Mouse (Mus musculus) lung, adult 2 months (tissue): Measurements from ENCODE around the gene Xrn1. TPM values are rescaled to one million over a fixed set of nuclear protein-coding genes. Genes with fewer than 3 reads are reported as not detected.
"Not testable (repeated sequence)": the region's sequence is repeated elsewhere in the genome, so short reads cannot be mapped to it uniquely, and the experiment has no call there.

Source experiments
- DNase-seq: peaks from one replicate; pipeline ENCODE4 v3.0.0; 2022
- H3K4me1 ChIP-seq: fragments of 200-500 bp; 2 replicates; pipeline ENCODE4 v1.6.1; 2011; ENCODE audit warnings: low read length; ENCODE audit not compliant: control insufficient read depth, insufficient read depth
- H3K4me3 ChIP-seq: fragments of 200-500 bp; replicated peaks from 2 replicates; pipeline ENCODE3; 2011; ENCODE audit warnings: low read depth, mild to moderate bottlenecking, control low read depth, low read length; ENCODE audit errors: extremely low read depth
- CTCF ChIP-seq: fragments of 200-500 bp; IDR thresholded peaks from 2 replicates; pipeline ENCODE4 v1.5.1; 2011; ENCODE audit warnings: mild to moderate bottlenecking, low read length, control low read depth; ENCODE audit not compliant: insufficient read depth
- POLR2A ChIP-seq: fragments of 200-500 bp; IDR thresholded peaks from 2 replicates; pipeline ENCODE4 v1.6.1; 2011; ENCODE audit warnings: low read depth, mild to moderate bottlenecking, control low read depth, low read length, borderline replicate concordance; ENCODE audit errors: extremely low read depth
- WGBS: fragments of 180-500 bp; shearing (Covaris S2); methylation state at CpG from one replicate; pipeline ENCODE4 v1.1.7; 2018; 5-methylcytosine and 5-hydroxymethylcytosine counted together
- polyA plus RNA-seq: library from polyadenylated mRNA; depleted of rRNA; stranded (reverse); fragments of >200 nt; gene quantifications from 2 replicates; pipeline ENCODE4 v1.2.3, GENCODE M21; 2012; rRNA removed

Gene Xrn1
- polyA plus RNA-seq, 1 experiment = 5.7 TPM

DNA sequence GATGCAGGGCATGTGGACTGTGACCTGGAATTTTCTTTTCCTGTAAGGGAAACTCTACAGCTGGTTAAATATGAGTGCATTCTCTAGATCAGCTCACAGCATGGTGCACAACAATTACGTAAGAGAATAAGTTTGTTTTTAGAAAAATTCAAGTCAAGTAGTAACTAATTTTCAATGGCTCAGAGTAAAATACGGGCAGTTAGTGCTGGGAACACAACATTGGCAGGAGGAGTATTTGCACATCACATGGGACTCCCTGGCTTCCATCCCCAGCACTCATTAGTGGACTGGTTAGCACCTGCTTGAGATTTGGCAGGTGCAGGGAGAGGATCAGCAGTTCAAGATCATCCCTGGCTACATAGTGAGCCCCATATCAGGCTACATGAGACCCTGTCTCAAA is 133.1 kb downstream of the Xrn1 start:
- 82% methylated on average over 2 of the region's 2 CpGs for WGBS
- TF ChIP-seq POLR2A (no peak), CTCF (no peak)
- no peak for DNase-seq

DNA sequence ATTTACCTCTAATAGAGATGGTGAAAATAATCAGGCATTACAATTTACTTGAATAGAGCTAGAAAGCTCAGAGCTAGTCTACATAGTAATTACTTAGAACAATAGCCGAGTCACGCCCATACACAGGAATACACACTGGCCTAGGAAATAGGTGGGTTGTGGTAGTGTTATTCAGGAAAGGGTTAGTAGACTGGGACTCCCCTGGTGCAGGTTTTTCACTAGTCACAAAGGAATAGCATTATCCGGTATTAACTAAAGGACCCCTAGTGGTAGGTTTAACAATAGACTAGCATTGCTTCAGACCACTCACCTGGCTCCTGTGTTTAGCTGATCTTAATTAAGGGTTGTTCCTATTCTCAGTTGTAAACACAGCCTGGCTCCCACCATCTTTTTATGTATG is 133.9 kb downstream of the Xrn1 start:
- not testable (repeated sequence) for DNase-seq, H3K4me3 ChIP-seq, H3K4me1 ChIP-seq
- 78% methylated on average over 3 of the region's 3 CpGs for WGBS

More for the DNA sequence above, 133.1 kb downstream of the Xrn1 start:
- no peaks in the 10 kb centered on the region for H3K4me1 ChIP-seq
- H3K4me3 ChIP-seq = no peak overlapping the region

GRCm38 (mm10) chr9:96092637-96093036 is 138.1 kb downstream of the Xrn1 start:
- WGBS = 87% methylated on average over 10 of the region's 10 CpGs
- not testable (repeated sequence) for H3K4me1 ChIP-seq, DNase-seq, H3K4me3 ChIP-seq

- H3K4me1 ChIP-seq = no peaks in the 10 kb centered on the region
- H3K4me3 ChIP-seq = no peak overlapping the region
- WGBS = 90% methylated on average over 1 of the region's 1 CpGs
- DNase-seq = no peak
- TF ChIP-seq CTCF = no peak
Observed at GRCm38 (mm10) chr9:96093221-96093620, 138.7 kb downstream of the Xrn1 start.

DNA sequence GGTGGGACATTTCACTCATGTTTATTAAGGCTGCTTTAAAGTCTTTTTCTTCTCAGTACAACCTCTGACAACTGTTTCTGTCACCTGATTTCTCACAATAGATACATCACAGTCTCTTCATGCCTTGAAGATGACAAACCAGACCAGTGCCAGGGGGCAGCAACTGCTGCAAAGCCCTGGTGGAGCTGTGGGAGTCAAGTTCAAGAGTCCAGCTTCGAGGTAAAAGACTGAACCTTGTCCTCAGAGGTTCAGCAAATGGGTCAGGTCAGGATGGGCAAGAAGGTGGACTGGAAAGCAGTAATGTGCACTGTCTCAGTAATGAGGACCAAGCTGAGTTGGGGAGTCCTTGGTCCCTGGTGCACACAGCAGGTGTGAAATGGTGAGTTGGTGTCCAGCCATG is 139.8 kb downstream of the Xrn1 start:
- 44% methylated on average over 1 of the region's 1 CpGs for WGBS
- no peaks in the 10 kb centered on the region for H3K4me1 ChIP-seq
- no peak overlapping the region for H3K4me3 ChIP-seq
- no peak for DNase-seq
- TF ChIP-seq POLR2A (no peak), CTCF (no peak)

- TF ChIP-seq CTCF (no peak), POLR2A (no peak)
- Histone ChIP-seq H3K4me3 (no peak overlapping the region), H3K4me1 (no peaks in the 10 kb centered on the region)
- DNase-seq = no peak
- WGBS = 56% methylated on average over 1 of the region's 1 CpGs
Observed at GRCm38 (mm10) chr9:96095192-96095591, 140.6 kb downstream of the Xrn1 start.

GRCm38 (mm10) chr9:96102846-96103245 is 148.3 kb downstream of the Xrn1 start:
- no peaks in the 10 kb centered on the region for H3K4me1 ChIP-seq
- TF ChIP-seq POLR2A = no peak
- TF ChIP-seq CTCF = no peak

More at GRCm38 (mm10) chr9:96102846-96103245, 148.3 kb downstream of the Xrn1 start:
- H3K4me3 ChIP-seq = no peak overlapping the region
- 86% methylated on average over 8 of the region's 8 CpGs for WGBS
- no peak for DNase-seq

Other genes starting within 250 kb of the Xrn1 start
- 5.7 and 6.4 TPM in 2 replicates for gene Trpc1, start 204.4 kb upstream of the Xrn1 start, polyA plus RNA-seq
- gene Pls1, start 109.4 kb upstream of the Xrn1 start, polyA plus RNA-seq = 1.9 and 3.8 TPM in 2 replicates
- gene Atr, start 97.2 kb upstream of the Xrn1 start, polyA plus RNA-seq = 1.4 and 2.1 TPM in 2 replicates
- gene Gk5, start 164.6 kb downstream of the Xrn1 start, polyA plus RNA-seq = 1.9 and 3.0 TPM in 2 replicates
- 19.5 and 25.6 TPM in 2 replicates for gene Tfdp2, start 241.5 kb downstream of the Xrn1 start, polyA plus RNA-seq